Mouse (Mus musculus) embryonic stem cell, embryonic (primary cell): Measurements from ENCODE around the gene Trex1.

Experiments used
- CTCF ChIA-PET, 4 experiments: fragments of 300-600 bp in 2 of 4; fragments of 350-600 bp in 2 of 4; sonication (Branson Sonifier 250); formaldehyde crosslinking; loops; one replicate each; lab custom pipeline; 2022; ENCODE audit warnings: inconsistent platforms in 2 of 4; lab: Charles Lee
- POLR2A ChIA-PET, 4 experiments: fragments of 300-600 bp in 2 of 4; fragments of 350-600 bp in 2 of 4; sonication (Branson Sonifier 250); formaldehyde crosslinking; loops; one replicate each; lab custom pipeline; 2022; ENCODE audit warnings: antibody characterized with exemption in 4 of 4, inconsistent platforms in 1 of 4; lab: Charles Lee

Trex1 gene

DNA sequence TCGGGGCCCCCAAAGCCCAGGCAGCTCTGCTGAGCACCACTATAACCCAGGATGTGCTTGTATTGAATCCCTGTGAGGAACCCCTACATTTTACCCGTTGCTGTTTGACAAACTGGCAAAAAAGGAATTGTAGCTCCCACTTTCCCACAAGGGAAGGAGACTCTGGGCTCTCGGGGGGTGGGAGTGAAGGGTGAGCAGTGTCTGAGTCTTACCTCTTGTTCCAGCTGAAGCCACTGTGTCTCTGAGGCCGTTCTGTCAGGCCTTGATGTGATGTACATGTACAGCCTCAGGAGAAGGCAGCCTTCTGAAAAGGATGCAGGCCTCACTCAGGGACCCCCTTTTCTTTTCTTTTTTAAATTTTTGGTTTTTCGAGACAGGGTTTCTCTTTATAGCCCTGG lies 1.4 kb upstream of the Trex1 start:
- POLR2A ChIA-PET, result interaction anchor here in 3 of 4 experiments (0.5 to 5.1 kb wide), 13 partner anchors 8 to 69 kb away, joined by 3 to 57 read pairs (median 5); partner anchors contain the start of genes Atrip (in 3 of the 3) and Pfkfb4 (in 1 of the 3)
- CTCF ChIA-PET, result interaction anchor here in 2 of 4 experiments (1.3 to 3.1 kb wide), 5 partner anchors 12 to 228 kb away, joined by 3 to 18 read pairs (median 4); partner anchors contain the start of gene Shisa5 (in 1 of the 2)

DNA sequence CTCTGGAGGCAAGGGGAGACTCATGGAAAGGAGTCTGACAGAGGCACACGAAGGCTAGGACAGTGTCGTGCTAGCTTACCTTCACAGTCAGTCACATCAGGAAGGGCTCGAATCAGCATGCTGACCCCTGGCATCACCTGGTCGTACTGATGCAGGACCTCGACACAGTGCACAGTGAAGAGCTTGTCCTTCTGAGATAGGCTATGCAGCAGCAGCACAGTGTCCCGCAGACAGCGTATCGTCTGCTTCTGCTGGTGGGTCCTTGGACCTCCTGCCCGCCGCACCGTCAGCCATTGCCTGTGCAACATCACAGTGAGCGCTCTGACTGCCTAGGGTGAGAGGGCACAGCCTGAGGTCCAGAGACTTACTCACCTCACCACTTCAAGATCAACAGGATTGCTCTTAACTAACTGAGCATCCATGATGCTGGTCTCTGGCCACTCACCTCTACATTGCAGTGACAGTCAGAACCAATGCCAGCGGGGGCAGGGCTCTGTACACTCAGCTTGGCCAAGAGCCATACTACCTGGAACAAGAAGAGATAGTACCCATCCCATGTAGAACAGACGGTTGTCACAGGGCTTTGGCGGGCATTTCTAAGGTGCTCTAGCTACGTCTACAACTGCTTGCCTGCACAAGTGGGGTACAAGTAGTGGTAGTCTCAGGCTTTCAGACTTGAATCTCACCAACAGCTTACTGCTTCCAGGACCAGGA lies 807 bp upstream of the Trex1 start:
- ChIA-PET CTCF (interaction anchor here (0.5 to 3.1 kb wide), 37 partner anchors 8 to 858 kb away, joined by 3 to 18 read pairs (median 4); partner anchors contain the start of genes Atrip (in 3 of the 4), Shisa5 (in 2 of the 4) and Celsr3 (in 1 of the 4)), POLR2A (interaction anchor here in 3 of 4 experiments (0.6 to 5.1 kb wide), 35 partner anchors 9 to 71 kb away, joined by 3 to 57 read pairs (median 5); partner anchors contain the start of genes Atrip (in 3 of the 3), Ccdc51 (in 2 of the 3), Pfkfb4 (in 2 of the 3) and Shisa5 (in 2 of the 3))

DNA sequence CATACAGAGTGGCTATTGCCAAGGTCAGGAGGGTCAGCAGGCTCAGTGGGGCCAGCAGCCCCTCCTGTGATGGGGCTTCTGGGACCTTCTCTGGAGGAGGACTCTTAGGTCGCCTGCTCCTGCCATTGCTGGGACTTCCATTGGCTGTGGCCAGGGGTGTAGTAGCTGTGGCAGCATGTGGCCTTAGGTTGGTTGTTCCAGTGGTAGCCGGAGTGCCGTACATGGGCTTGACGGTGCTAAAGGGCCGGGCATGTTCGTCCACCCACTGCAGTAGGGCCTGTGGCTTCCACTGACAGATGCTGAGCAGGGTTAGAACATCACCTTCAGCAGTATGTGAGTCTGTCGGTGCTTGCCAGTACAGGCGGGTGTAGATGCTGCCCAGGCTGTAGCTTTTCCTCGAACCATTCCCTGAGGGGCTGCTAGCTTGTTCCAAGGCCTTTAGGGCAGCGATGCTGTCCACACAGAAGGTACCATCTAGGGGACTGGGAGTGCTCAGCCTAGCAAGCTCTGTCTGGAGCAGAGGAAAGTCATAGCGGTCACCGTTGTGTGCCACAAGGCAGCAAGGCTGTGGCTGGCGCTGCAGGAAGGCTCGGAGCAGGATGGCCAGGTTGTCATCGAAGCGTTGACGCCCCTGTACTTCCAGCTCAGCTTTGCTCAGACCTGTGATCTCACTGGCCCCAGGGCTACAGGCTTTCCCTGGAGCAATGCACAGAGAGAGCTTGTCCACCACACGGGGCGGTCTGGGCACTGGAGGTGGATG lies 1.3 kb downstream of the Trex1 start:
- ChIA-PET CTCF (interaction anchor here in 3 of 4 experiments (0.7 to 3.1 kb wide), 8 partner anchors 11 to 58 kb away, joined by 3 to 18 read pairs (median 5); partner anchors contain the start of gene Atrip (in 1 of the 3)), POLR2A (interaction anchor here in 3 of 4 experiments (0.8 to 5.1 kb wide), 17 partner anchors 8 to 69 kb away, joined by 3 to 57 read pairs (median 4); partner anchors contain the start of genes Atrip (in 2 of the 3), Ccdc51 (in 1 of the 3), Shisa5 (in 1 of the 3) and Tma7 (in 1 of the 3))

DNA sequence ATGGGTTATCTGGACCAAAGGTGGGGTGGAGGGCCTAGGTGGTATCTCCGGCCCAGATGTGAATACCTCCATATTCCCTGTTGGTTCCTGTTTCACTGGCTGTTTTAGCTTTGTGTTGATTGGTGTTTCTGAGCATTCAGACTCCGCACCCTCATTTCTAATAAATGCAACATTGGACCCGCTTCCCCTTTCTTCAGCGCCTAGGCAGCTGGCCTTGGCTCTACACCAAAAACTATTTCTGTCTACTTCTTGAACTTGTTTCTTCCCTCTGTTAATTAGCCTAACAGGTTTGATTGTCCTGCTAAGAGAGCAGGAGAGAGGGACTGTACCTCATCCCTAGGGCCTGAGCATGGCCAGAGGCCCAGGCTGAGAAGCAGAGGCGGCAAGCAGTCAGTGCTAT lies 2.0 kb downstream of the Trex1 start:
- ChIA-PET CTCF (interaction anchor here in 1 of 4 experiments (1.1 kb wide), 1 partner anchor 46 kb away, joined by 3 read pairs; no protein-coding TSS in a partner anchor), POLR2A (interaction anchor here in 2 of 4 experiments (0.9 to 5.1 kb wide), 4 partner anchors 9 to 30 kb away, joined by 3 to 57 read pairs (median 24); partner anchors contain the start of gene Atrip (in 2 of the 2))

DNA sequence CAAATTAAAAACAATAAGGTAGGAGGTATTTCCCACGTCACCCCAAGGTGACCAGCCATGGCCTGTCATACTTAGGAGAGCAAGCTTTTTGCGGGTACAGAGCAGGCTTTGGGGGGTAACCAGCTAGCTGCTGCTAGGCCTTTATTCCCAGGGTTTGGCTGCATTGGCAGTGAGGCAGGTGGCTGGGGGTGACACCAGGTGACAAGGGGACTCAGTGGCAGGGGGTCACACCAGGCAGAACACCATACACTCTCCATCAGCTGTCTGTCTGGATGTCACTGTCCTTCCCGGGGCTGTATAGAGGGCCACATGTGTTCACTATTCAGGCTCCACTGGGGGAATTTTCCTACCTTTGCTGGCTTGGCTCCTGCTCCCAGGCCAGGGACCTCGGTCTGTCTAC lies 2.6 kb downstream of the Trex1 start:
- ChIA-PET POLR2A (interaction anchor here in 1 of 4 experiments (5.1 kb wide), 1 partner anchor 18 kb away, joined by 31 read pairs; the partner anchor contains the start of gene Atrip), CTCF (interaction anchor here in 1 of 4 experiments (0.5 kb wide), 1 partner anchor 65 kb away, joined by 3 read pairs; no protein-coding TSS in a partner anchor)

DNA sequence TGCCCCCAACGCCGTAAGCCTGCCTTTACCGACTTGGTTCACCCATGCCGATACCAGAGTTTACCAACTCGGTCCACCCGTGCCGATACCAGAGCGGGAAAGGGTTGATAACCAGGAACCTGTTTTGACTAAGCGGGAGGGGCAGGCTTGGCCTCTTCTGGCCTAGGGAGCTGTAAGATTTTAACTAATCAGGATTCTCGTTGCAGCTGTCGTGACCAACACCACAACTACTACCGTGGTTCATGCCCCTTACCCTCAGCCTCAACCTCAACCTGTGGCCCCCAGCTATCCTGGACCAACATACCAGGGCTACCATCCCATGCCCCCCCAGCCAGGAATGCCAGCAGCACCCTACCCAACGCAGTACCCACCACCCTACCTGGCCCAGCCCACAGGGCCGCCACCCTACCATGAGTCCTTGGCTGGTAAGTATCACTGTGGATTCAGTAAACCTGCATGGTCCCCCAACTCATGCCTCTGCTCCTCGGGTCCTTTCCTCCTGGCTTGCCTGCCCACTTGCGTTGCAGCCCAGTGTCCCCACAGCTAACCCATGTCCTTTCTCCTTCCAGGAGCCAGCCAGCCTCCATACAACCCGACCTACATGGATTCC lies 3.3 kb downstream of the Trex1 start:
- CTCF ChIA-PET, result interaction anchor here in 1 of 4 experiments (0.5 kb wide), 1 partner anchor 812 kb away, joined by 3 read pairs; no protein-coding TSS in a partner anchor

DNA sequence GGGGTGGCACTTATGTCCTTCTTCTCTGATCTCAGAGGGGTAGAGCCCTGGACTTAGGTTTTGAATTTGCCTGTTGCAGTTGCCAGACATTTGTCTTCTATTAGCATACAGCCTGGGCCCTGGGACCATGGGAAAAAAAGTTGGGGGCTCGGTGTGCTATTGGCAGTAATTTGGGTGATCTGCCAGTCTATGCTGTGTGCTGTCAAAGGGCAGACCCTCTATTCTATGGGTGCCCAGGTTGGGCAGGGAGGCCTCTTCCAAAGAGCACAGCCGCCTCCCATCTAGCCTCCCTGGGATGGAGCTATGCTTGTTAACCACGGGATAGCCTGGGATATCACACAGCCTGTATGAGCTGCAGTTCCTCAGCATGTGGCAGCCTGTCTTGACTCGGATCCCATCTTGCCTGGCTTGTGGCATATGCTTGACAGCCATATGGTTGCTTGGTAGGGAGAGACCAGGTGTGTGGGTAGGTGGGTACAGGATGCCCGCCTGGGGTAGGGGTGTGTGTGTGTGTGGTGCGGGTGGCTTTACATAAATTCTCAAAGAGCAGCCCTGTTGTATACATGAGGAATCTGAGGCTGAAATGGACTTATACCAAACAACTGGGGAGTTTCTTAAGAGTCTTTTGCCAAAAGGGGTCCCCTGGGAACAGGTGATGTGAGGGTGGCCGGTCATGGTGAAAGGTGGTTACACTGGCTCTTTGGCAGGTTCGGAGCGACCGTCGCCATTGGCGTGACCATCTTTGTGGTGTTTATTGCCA lies 4.1 kb downstream of the Trex1 start:
- CTCF ChIA-PET, result interaction anchor here in 1 of 4 experiments (0.6 kb wide), 1 partner anchor 10 kb away, joined by 4 read pairs; no protein-coding TSS in a partner anchor
- POLR2A ChIA-PET, result interaction anchor here in 1 of 4 experiments (1.1 kb wide), 1 partner anchor 32 kb away, joined by 3 read pairs; no protein-coding TSS in a partner anchor

More for the DNA sequence above, 3.3 kb downstream of the Trex1 start:
- POLR2A ChIA-PET, result no interaction called here

DNA sequence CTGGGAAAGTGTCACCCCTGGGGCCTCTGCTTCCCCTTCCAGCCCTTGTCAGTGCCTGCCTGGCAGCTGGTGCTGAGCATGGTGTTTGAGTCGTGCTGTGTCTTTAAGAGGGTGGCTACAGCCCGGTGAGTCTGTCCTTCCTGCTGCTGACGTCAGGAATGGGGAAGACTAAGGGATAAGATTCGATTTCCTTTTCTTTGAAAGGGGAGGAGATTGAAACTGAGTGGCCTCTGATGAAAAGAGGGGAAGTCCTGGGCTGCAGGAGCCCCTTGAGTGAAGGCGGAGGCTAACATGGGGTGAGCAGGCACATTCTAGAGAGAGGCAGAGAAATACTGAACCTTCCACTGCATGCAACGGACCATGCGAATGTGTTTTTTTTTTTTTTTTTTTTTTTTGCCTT lies 4.8 kb downstream of the Trex1 start:
- ChIA-PET CTCF (interaction anchor here in 1 of 4 experiments (0.6 kb wide), 1 partner anchor 10 kb away, joined by 4 read pairs; no protein-coding TSS in a partner anchor), POLR2A (interaction anchor here in 1 of 4 experiments (1.1 to 1.3 kb wide), 3 partner anchors 17 to 33 kb away, joined by 3 to 6 read pairs (median 3); partner anchors contain the start of gene Atrip)

DNA sequence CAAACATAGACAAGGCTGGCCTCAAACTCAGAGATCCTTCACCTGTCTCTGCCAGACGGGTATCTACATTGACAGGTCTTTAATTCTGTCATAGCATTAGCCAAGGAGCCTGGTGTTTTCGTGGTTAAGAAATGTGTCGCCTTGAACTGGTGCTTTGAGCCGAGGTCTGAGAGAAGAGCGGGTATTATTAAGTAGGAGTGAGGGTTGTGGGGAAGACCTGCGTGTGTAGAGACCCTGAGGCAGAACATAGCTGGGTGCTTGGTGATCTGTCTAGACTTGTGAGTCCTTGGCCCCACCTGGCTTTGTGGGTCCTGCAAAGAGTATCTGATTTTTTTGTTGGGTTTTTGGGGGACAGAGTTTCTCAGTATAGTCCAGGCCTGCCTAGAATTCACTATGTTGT lies 5.7 kb downstream of the Trex1 start:
- CTCF ChIA-PET, result no interaction called here

DNA sequence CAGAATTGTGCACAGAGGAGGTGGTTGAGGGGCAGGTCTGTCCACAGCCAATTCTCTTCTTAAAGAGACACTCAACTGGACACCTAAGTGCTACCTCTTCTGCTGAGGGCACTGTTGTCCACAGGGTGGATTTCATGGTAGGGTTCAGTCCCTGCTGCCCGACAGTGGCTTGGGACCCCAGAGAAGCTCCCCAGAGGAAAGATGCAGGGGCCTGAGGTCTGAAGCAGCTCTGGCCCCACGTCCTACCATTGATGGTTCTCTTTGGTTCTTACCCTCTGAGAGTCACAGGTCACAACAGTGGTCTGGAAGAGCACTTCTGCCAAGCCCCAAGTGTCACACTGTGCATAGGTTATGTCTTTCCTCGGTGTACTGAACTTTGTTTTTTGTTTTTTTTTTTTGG lies 6.2 kb downstream of the Trex1 start:
- ChIA-PET CTCF (no interaction called here), POLR2A (interaction anchor here in 3 of 4 experiments (0.6 to 1.6 kb wide), 5 partner anchors 12 to 1464 kb away, joined by 3 to 9 read pairs (median 4); no protein-coding TSS in a partner anchor)

More for the DNA sequence above, 5.7 kb downstream of the Trex1 start:
- POLR2A ChIA-PET, result interaction anchor here in 3 of 4 experiments (0.6 to 1.6 kb wide), 6 partner anchors 12 to 1464 kb away, joined by 3 to 6 read pairs (median 4); partner anchors contain the start of gene Atrip (in 1 of the 3)

DNA sequence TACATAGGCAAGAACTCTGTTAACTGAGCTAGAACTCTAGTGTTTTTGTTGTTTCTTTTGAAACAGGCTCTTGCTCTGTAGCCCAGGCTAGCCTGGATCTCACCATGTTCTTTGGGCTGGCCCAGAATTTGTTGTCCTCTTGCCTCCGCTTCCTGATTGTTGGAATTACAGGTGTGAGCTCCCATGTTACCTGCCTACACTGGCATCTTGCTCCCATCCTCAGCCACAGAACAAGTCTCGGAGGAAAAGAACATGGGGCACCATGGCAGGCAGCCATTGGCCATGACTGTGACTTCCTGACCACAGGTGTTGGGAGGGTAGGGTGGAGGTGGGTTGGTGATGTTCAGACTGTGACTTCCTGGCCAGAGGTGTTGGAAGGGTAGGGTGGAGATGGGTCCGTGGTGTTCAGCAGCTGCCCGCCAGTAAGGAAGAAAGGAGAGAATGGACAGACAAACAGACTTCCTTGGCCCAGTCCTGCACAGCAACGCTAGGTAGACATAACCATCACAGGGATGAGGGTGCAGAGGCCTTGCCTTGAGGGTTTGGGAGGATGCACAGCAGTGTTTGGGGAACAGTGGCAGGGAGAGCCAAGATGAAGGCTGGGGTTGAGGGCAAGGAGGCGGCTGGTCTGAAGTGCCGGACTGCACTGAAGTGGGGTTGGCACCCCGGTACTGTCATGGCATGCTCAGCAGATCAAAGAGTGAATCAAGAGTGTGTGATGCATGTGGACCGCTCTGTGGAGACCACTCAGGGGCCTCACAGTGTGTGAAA lies 6.9 kb downstream of the Trex1 start:
- POLR2A ChIA-PET, result interaction anchor here in 3 of 4 experiments (0.5 to 1.7 kb wide), 12 partner anchors 10 to 221 kb away, joined by 3 to 9 read pairs (median 4); partner anchors contain the start of genes Shisa5 (in 2 of the 3), Atrip (in 1 of the 3) and Pfkfb4 (in 1 of the 3)
- CTCF ChIA-PET, result interaction anchor here in 1 of 4 experiments (0.6 kb wide), 1 partner anchor 29 kb away, joined by 4 read pairs; no protein-coding TSS in a partner anchor

DNA sequence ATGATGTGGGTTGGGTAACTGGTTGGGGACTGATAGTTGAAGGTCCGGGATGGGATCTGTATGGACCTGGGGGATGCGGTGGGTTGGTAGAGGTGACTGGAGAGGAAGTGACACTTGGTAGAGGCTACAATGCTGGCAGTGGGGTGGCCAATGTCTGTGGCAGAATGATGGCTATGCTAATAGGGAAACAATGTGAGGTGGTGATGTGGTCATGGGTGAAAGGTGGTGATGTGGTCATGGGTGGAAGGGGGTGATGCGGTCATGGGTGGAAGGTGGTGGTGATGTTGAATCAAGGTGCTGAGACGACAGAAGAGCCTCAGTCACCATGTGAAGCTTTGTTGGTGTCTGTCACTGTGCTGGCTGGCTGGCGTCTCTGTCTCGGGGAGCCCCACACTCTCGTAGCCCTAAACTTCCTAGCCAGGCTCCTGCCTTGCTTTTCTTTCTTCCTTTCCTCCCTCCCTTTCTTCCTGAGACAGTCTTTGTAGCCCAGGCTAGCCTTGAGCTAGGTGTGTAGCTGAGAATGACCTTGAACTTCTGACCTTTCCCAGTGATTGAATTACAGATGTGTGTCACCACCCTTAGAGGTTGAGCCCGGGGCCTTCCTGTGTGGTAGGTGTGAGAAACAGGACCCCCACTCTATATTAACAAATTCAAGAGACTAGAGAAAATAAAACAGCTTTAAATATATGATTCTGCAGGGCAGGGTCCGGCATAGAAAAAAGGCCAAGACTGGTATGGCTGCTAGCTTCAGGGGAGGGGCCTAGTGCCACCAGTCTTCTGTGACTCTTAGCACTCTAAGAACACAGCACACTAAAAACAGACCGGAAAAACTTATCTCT lies 7.7 kb downstream of the Trex1 start:
- ChIA-PET CTCF (interaction anchor here in 1 of 4 experiments (0.6 kb wide), 1 partner anchor 28 kb away, joined by 4 read pairs; no protein-coding TSS in a partner anchor), POLR2A (interaction anchor here in 2 of 4 experiments (0.5 to 1.7 kb wide), 10 partner anchors 11 to 198 kb away, joined by 3 to 5 read pairs (median 3); partner anchors contain the start of genes Shisa5 (in 2 of the 2), Atrip (in 1 of the 2) and Pfkfb4 (in 1 of the 2))

DNA sequence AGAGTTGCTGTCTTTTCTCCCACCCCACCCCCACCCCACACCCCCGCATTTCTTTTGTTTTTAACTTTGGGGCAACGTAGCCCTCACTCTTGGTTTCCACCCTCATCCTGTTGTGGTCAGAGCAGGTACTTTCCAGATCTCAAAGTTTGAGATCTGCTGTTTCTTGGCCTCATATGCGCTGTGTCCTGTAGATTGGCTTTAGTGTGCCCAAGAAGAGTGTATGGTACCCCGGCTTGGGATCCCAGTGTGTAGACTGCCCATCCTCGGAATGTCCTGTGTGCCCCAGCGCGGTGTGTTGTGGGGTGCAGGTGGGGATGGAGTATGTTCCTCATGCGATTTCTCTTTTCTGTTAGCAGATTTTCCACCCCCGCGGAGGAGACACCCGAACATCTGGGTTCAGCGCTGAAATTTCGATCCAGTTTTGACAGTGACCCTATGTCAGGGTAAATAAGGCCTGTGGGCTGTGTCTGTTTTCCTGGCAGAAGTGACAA lies 8.5 kb downstream of the Trex1 start:
- POLR2A ChIA-PET, result interaction anchor here in 2 of 4 experiments (1.1 to 1.7 kb wide), 3 partner anchors 12 to 23 kb away, joined by 4 to 5 read pairs (median 5); partner anchors contain the start of genes Atrip (in 1 of the 2) and Shisa5 (in 1 of the 2)
- CTCF ChIA-PET, result interaction anchor here in 1 of 4 experiments (0.7 kb wide), 1 partner anchor 25 kb away, joined by 3 read pairs; no protein-coding TSS in a partner anchor

DNA sequence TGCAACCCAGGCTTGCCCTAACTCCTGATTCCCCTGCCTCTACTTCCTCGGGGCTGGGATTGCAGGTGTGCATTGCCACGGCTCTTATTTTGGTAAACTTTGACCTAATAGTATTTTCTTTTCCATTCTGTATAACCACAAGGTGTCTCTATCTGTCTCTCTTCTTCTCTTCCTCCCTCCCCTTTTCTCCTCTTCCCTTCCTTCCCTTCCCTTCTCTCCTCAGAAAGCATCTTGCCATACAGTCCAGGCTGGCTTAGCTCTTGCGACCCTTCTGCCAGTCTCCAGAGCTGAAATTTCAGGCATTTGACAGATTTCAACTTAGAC lies 8.9 kb downstream of the Trex1 start:
- POLR2A ChIA-PET, result interaction anchor here in 2 of 4 experiments (0.8 to 1.7 kb wide), 5 partner anchors 8 to 25 kb away, joined by 3 to 9 read pairs (median 5); partner anchors contain the start of genes Trex1 (in 2 of the 2), Atrip (in 1 of the 2) and Shisa5 (in 1 of the 2)
- CTCF ChIA-PET, result interaction anchor here in 3 of 4 experiments (0.5 to 1.0 kb wide), 3 partner anchors 9 to 1120 kb away, joined by 3 read pairs; partner anchors contain the start of gene Trex1 (in 1 of the 3)
